Mouse (Mus musculus) left cerebral cortex, adult 11 months (tissue): ENCODE measurements around the gene Xpr1.

ENCODE experiments used
- DNase-seq: peaks from one replicate; pipeline ENCODE4 v3.0.0; 2022; ENCODE audit warnings: low spot score

The Xpr1 gene

GRCm38 (mm10) chr1:155249896-155250295 lies 167.3 kb downstream of the Xpr1 start:
- no peak for DNase-seq

GRCm38 (mm10) chr1:155248041-155248440 lies 169.2 kb downstream of the Xpr1 start:
- no peak for DNase-seq

- no peak for DNase-seq
These were observed 169.8 kb downstream of the Xpr1 start for GRCm38 (mm10) chr1:155247441-155247840.

GRCm38 (mm10) chr1:155245516-155245915 lies 171.7 kb downstream of the Xpr1 start:
- no peak for DNase-seq

GRCm38 (mm10) chr1:155244771-155245211 lies 172.4 kb downstream of the Xpr1 start:
- no peak for DNase-seq

- no peak for DNase-seq
These were observed 173.1 kb downstream of the Xpr1 start, which contains the start of gene BC034090 for GRCm38 (mm10) chr1:155243797-155244770. Gene BC034090 (minus strand): TSS chr1:155244444.

GRCm38 (mm10) chr1:155242488-155242745 lies 174.8 kb downstream of the Xpr1 start:
- no peak for DNase-seq

- no peak for DNase-seq
These were observed 175.3 kb downstream of the Xpr1 start for GRCm38 (mm10) chr1:155241701-155242487.

GRCm38 (mm10) chr1:155239962-155240717 lies 177.1 kb downstream of the Xpr1 start:
- DNase-seq, result peak; percentile 64

- DNase-seq, result no peak
These were observed 178.0 kb downstream of the Xpr1 start for GRCm38 (mm10) chr1:155239169-155239568.

GRCm38 (mm10) chr1:155238126-155238525 lies 179.1 kb downstream of the Xpr1 start:
- no peak for DNase-seq

GRCm38 (mm10) chr1:155237390-155237789 lies 179.8 kb downstream of the Xpr1 start:
- no peak for DNase-seq

GRCm38 (mm10) chr1:155236306-155237024 lies 180.8 kb downstream of the Xpr1 start:
- no peak for DNase-seq

- DNase-seq, result no peak
These were observed 181.6 kb downstream of the Xpr1 start for GRCm38 (mm10) chr1:155235641-155236040.

- DNase-seq, result no peak
These were observed 183.1 kb downstream of the Xpr1 start for GRCm38 (mm10) chr1:155233931-155234607.

- no peak for DNase-seq
These were observed 183.8 kb downstream of the Xpr1 start for GRCm38 (mm10) chr1:155233378-155233777.

- DNase-seq, result no peak
These were observed 184.4 kb downstream of the Xpr1 start for GRCm38 (mm10) chr1:155232786-155233185.

GRCm38 (mm10) chr1:155232385-155232784 lies 184.8 kb downstream of the Xpr1 start:
- DNase-seq, result no peak

GRCm38 (mm10) chr1:155229464-155230411 lies 187.5 kb downstream of the Xpr1 start:
- DNase-seq, result no peak
